Mouse (Mus musculus) bone marrow macrophage, adult 2 months (primary cell): Measurements from ENCODE around the gene Acer2.

Source experiments
- CTCF ChIP-seq: IDR thresholded peaks from 2 replicates; pipeline ENCODE4 v1.5.1; 2012; ENCODE audit warnings: low read depth, mild to moderate bottlenecking, low read length, moderate library complexity
- POLR2A ChIP-seq: IDR thresholded peaks from 2 replicates; pipeline ENCODE4 v1.6.1; 2012; ENCODE audit warnings: mild to moderate bottlenecking, low read depth, low read length, borderline replicate concordance

- TF ChIP-seq CTCF = no peak
- no peak for TF ChIP-seq POLR2A
These were observed 28.2 kb downstream of the Acer2 start for GRCm38 (mm10) chr4:86902351-86902750.
